Mouse (Mus musculus) midbrain, embryonic 16.5 days (tissue): ENCODE results near the gene Prokr2. TPM values are rescaled to one million over a fixed set of nuclear protein-coding genes. Genes with fewer than 3 reads are reported as not detected.
A peak's percentile ranks its signal among the peaks of the same experiment; 100 is the strongest.
"Not testable (repeated sequence)": the region's sequence is repeated elsewhere in the genome, so short reads cannot be mapped to it uniquely, and the experiment has no call there.

Source experiments
- ATAC-seq: fragments of 200-750 bp; cut with Nextera tagmentation; 2 replicates; pipeline ENCODE4 v1.8.0; 2017; ENCODE audit warnings: moderate TSS enrichment
- H3K27ac ChIP-seq: fragments of 300-500 bp; sonication (generic); 2 replicates; pipeline ENCODE4 v1.5.1; 2014; ENCODE audit warnings: mild to moderate bottlenecking, low read length, mixed read lengths
- H3K27me3 ChIP-seq: fragments of 300-500 bp; sonication (generic); 2 replicates; pipeline ENCODE4 v1.6.1; 2014; ENCODE audit warnings: low read depth, low read length, mixed read lengths; ENCODE audit not compliant: control insufficient read depth, insufficient read depth
- H3K36me3 ChIP-seq: fragments of 300-500 bp; sonication (generic); 2 replicates; pipeline ENCODE4 v1.6.1; 2014; ENCODE audit warnings: mild to moderate bottlenecking, low read length, moderate library complexity, mixed read lengths; ENCODE audit not compliant: control insufficient read depth, insufficient read depth
- H3K4me1 ChIP-seq: fragments of 300-500 bp; sonication (generic); 2 replicates; pipeline ENCODE4 v1.6.1; 2014; ENCODE audit warnings: mild to moderate bottlenecking, low read length, mixed read lengths; ENCODE audit not compliant: control insufficient read depth, insufficient read depth
- H3K4me2 ChIP-seq: fragments of 300-500 bp; sonication (generic); 2 replicates; pipeline ENCODE4 v1.6.1; 2014; ENCODE audit warnings: mild to moderate bottlenecking, low read length, mixed read lengths
- H3K4me3 ChIP-seq: fragments of 300-500 bp; sonication (generic); 2 replicates; pipeline ENCODE4 v1.5.1; 2014; ENCODE audit warnings: low read depth, mild to moderate bottlenecking, low read length, moderate library complexity, mixed read lengths
- H3K9ac ChIP-seq: fragments of 300-500 bp; sonication (generic); 2 replicates; pipeline ENCODE4 v1.6.1; 2014; ENCODE audit warnings: low read depth, low read length, mixed read lengths
- H3K9me3 ChIP-seq: fragments of 300-500 bp; sonication (generic); replicated peaks from 2 replicates; pipeline ENCODE4 v1.6.1; 2014; ENCODE audit warnings: mild to moderate bottlenecking, low read length, mixed read lengths; ENCODE audit not compliant: control insufficient read depth, poor library complexity, severe bottlenecking
- WGBS: fragments of 180-500 bp; shearing (Covaris S2); extraction: QIAGEN DNeasy Blood & Tissue Kit; methylation state at CpG from one replicate; pipeline ENCODE4 v1.1.7; 2014; 5-methylcytosine and 5-hydroxymethylcytosine counted together
- polyA plus RNA-seq: library from polyadenylated mRNA; unstranded; fragments of >200 nt; fragmentation: Nextera tagmentation; extraction: Ambion mirVana; gene quantifications from 2 replicates; pipeline ENCODE4 v1.2.1, GENCODE M21; 2015

Prokr2 gene
- polyA plus RNA-seq, 1 experiment from 2014 or later = 8.0 TPM

DNA sequence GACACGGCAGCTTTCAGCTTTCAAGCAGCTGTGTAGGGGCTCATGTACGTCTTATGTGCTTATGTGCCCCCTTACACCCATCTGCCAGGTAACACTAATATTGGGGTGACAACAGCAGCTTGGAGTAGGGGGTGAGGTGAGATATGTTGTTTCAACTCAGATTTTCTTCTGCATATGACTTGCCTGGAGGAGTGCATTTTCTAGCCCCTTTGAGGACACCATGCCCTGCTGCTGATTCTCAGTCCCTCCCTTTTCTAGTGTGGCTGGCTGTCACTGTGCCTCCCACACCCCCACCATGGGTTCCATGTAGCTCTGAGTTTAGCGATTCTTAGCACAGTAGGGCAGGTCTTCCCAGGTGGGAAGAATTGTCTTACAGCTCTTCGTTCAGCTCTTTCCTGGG lies 83.8 kb downstream of the Prokr2 start:
- ATAC-seq = no peak
- Histone ChIP-seq H3K9ac (no peak overlapping the region), H3K4me1 (no peaks in the 10 kb centered on the region), H3K4me3 (no peak overlapping the region), H3K27me3 (no peaks in the 10 kb centered on the region), H3K9me3 (no peaks in the 10 kb centered on the region), H3K4me2 (no peak overlapping the region), H3K27ac (no peak overlapping the region), H3K36me3 (peaks cover 34% of the 10 kb centered on the region)
- 91% methylated on average over 4 of the region's 4 CpGs for WGBS

- Histone ChIP-seq H3K9ac (no peak overlapping the region), H3K27ac (no peak overlapping the region), H3K4me3 (no peak overlapping the region), H3K27me3 (no peaks in the 10 kb centered on the region), H3K36me3 (peaks cover 32% of the 10 kb centered on the region), H3K9me3 (no peaks in the 10 kb centered on the region), H3K4me1 (no peaks in the 10 kb centered on the region), H3K4me2 (no peak overlapping the region)
- no peak for ATAC-seq
- 96% methylated on average over 4 of the region's 4 CpGs for WGBS
These were observed 87.0 kb downstream of the Prokr2 start for GRCm38 (mm10) chr2:132298250-132298649.

- no peak overlapping the region for H3K9ac ChIP-seq
- WGBS = 94% methylated on average over 10 of the region's 10 CpGs
- peaks cover 8% of the 10 kb centered on the region for H3K4me1 ChIP-seq
- no peak for ATAC-seq
- peaks cover 10% of the 10 kb centered on the region for H3K36me3 ChIP-seq
- no peaks in the 10 kb centered on the region for H3K27me3 ChIP-seq
- H3K27ac ChIP-seq = no peak overlapping the region
- H3K4me2 ChIP-seq = no peak overlapping the region
- H3K9me3 ChIP-seq = no peaks in the 10 kb centered on the region
- no peak overlapping the region for H3K4me3 ChIP-seq
These were observed 91.4 kb downstream of the Prokr2 start for GRCm38 (mm10) chr2:132293694-132294450.

- peaks cover 5% of the 10 kb centered on the region for H3K36me3 ChIP-seq
- peaks cover 8% of the 10 kb centered on the region for H3K4me1 ChIP-seq
- 19% methylated on average over 4 of the region's 4 CpGs for WGBS
- ATAC-seq = 0 out of 2 replicates have a peak, but pooled peaks have one; percentile 41
- no peak overlapping the region for H3K4me2 ChIP-seq
- no peak overlapping the region for H3K4me3 ChIP-seq
- H3K9ac ChIP-seq = no peak overlapping the region
- H3K27ac ChIP-seq = 0 out of 2 replicates have a peak overlapping the region, but pooled peaks have one; percentile 1
- no peaks in the 10 kb centered on the region for H3K27me3 ChIP-seq
- H3K9me3 ChIP-seq = 0 out of 2 replicates have a peak, but pooled peaks cover 3% of the 10 kb centered on the region
These were observed 93.2 kb downstream of the Prokr2 start for GRCm38 (mm10) chr2:132292083-132292482.

DNA sequence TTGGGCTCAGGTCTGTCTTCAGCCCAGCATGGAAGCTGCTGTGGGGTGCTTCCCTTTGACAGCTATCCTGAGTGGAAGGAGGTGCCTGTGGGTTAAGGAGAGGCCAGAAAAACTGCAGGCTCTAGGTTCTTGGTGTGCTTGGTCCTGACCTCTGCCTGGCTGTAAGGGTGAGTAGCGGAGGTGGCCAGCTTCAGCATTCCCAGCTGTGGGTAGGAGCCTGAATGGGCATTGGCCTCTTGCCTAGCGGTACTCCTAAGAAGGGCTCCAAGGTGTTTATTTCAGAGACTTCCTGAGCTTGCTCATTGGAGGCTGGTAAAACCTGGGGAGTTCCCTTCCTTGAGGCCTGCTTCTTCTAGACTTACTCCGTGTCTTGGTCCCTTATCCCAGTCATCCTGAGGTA lies 94.0 kb downstream of the Prokr2 start:
- 75% methylated on average over 3 of the region's 3 CpGs for WGBS
- Histone ChIP-seq H3K27ac (no peak overlapping the region), H3K27me3 (no peaks in the 10 kb centered on the region), H3K4me3 (no peak overlapping the region), H3K4me2 (no peak overlapping the region), H3K4me1 (peaks cover 8% of the 10 kb centered on the region), H3K9me3 (0 out of 2 replicates have a peak, but pooled peaks cover 5% of the 10 kb centered on the region), H3K9ac (no peak overlapping the region), H3K36me3 (peaks cover 5% of the 10 kb centered on the region)
- ATAC-seq = no peak

DNA sequence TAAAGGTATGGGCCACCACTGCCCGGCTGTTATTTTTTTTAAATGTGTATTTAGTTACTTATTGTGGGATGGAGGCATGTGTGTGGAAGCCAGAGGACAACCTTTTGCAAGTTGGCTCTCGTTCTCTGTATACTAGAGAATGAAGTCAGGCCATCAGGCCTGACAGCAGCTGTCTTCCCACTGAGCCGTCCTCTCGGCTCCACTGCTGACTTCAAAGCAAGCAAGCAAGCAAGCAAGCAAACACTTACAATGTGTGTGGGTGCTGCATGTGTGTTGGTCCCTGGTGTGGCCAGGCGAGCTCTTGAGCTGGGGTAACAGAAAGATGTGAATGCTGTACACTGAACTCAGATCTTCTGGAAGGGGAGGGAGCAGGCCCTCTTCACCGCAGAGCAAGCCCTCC lies 94.4 kb downstream of the Prokr2 start:
- H3K36me3 ChIP-seq = peaks cover 3% of the 10 kb centered on the region
- H3K9me3 ChIP-seq = 0 out of 2 replicates have a peak, but pooled peaks cover 5% of the 10 kb centered on the region
- peaks cover 8% of the 10 kb centered on the region for H3K4me1 ChIP-seq
- H3K27ac ChIP-seq = no peak overlapping the region
- WGBS = 70% methylated on average over 6 of the region's 6 CpGs
- no peak overlapping the region for H3K4me3 ChIP-seq
- H3K27me3 ChIP-seq = no peaks in the 10 kb centered on the region
- H3K4me2 ChIP-seq = no peak overlapping the region
- H3K9ac ChIP-seq = no peak overlapping the region
- ATAC-seq = no peak

DNA sequence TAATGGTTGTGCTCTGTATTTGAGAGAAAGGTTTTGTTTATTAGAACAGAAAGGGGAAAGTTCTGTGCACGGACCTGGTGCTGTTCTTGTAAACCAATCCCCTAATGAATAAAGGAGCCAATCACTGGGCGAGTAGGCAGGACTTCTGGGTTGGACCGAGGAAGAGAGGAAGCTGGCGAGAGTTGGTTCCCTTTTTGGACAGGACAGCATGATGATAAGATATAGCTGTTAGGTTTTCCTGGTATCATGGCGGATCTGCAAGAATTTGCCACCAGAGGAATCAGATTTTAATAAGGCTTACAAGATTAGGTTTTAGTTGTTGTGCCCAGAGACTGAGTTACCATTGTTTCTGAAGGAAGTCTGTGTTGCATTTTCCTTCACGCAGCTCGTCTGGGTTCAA lies 96.0 kb downstream of the Prokr2 start:
- H3K4me3 ChIP-seq, H3K27me3 ChIP-seq, H3K4me2 ChIP-seq, H3K27ac ChIP-seq, H3K4me1 ChIP-seq, H3K9me3 ChIP-seq, ATAC-seq, H3K36me3 ChIP-seq, H3K9ac ChIP-seq: not testable (repeated sequence)
- 89% methylated on average over 5 of the region's 7 CpGs for WGBS

Other genes starting within 250 kb of the Prokr2 start
- 32.6 and 37.9 TPM in 2 replicates for gene Slc23a2, start 240.3 kb downstream of the Prokr2 start, polyA plus RNA-seq
- 45.4 and 46.6 TPM in 2 replicates for gene Tmem230, start 137.6 kb downstream of the Prokr2 start, polyA plus RNA-seq
- 88.2 and 94.7 TPM in 2 replicates for gene Pcna, start 132.1 kb downstream of the Prokr2 start, polyA plus RNA-seq
- gene Cds2, start 122.3 kb downstream of the Prokr2 start, polyA plus RNA-seq = 40.1 and 40.3 TPM in 2 replicates
- gene Gpcpd1, start 202.3 kb upstream of the Prokr2 start, polyA plus RNA-seq = 77.5 and 86.7 TPM in 2 replicates